ENCODE assay signal across 17 mouse cellular contexts in genomic region chr19:15033921-15034320, GRCm38 (mm10).
"Had no signal": no experiment of that assay in that cellular context is flagged by ENCODE, and none has a peak within 500 bp of the region (broad histone marks: within the 10 kb centered on the region; RNA-seq: fewer than 3 reads in every experiment).

No protein-coding gene starts in this region.

- H3K9me3 ChIP-seq: kidney, embryonic 15.5 days; limb, embryonic 15.5 days; liver, embryonic 13.5 days; lung, embryonic 15.5 days; megakaryocyte, embryonic 14.5 days; midbrain, embryonic 15.5 days; neural tube, embryonic 15.5 days had no signal

- DNase-seq: kidney, adult 2 months; kidney, postnatal 14 days; liver, embryonic 13.5 days; liver, postnatal 0 days; lung, postnatal 14 days; right cerebral cortex, postnatal 4 days; spleen, adult 18-20 months; thymus, adult 18-20 months; thymus, postnatal 14 days had no signal

- H3K4me1 ChIP-seq: kidney, embryonic 15.5 days; liver, embryonic 13.5 days; lung, embryonic 15.5 days; megakaryocyte, embryonic 14.5 days had no signal

- H3K27ac ChIP-seq: kidney, embryonic 15.5 days; left cerebral cortex, adult 2 months; limb, embryonic 15.5 days; liver, embryonic 13.5 days; lung, embryonic 15.5 days; macrophage; midbrain, embryonic 15.5 days; neural tube, embryonic 15.5 days had no signal

- H3K4me2 ChIP-seq: kidney, embryonic 15.5 days; limb, embryonic 15.5 days; liver, embryonic 13.5 days; lung, embryonic 15.5 days; midbrain, embryonic 15.5 days; neural tube, embryonic 15.5 days had no signal

- H3K36me3 ChIP-seq: kidney, embryonic 15.5 days; limb, embryonic 15.5 days; liver, embryonic 13.5 days; lung, embryonic 15.5 days; midbrain, embryonic 15.5 days; neural tube, embryonic 15.5 days had no signal

- H3K4me3 ChIP-seq: kidney, embryonic 15.5 days; left cerebral cortex, adult 2 months; limb, embryonic 15.5 days; liver, embryonic 13.5 days; lung, embryonic 15.5 days; megakaryocyte, embryonic 14.5 days; midbrain, embryonic 15.5 days; neural tube, embryonic 15.5 days had no signal

- H3K27me3 ChIP-seq: liver, embryonic 13.5 days; megakaryocyte, embryonic 14.5 days had no signal

- H3K9ac ChIP-seq: kidney, embryonic 15.5 days; limb, embryonic 15.5 days; liver, embryonic 13.5 days; liver, postnatal 0 days; lung, embryonic 15.5 days; midbrain, embryonic 15.5 days; neural tube, embryonic 15.5 days had no signal

- ATAC-seq: liver, postnatal 0 days; midbrain, embryonic 15.5 days had no signal
